Mouse (Mus musculus) gastrocnemius, adult 18-20 months (tissue): Measurements from ENCODE around the gene Ndufa13. TPM values are rescaled to one million over a fixed set of nuclear protein-coding genes. Genes with fewer than 3 reads are reported as not detected.
"Not testable (repeated sequence)": the region's sequence is repeated elsewhere in the genome, so short reads cannot be mapped to it uniquely, and the experiment has no call there.

ENCODE experiments used
- DNase-seq: peaks from one replicate; pipeline ENCODE4 v3.0.0; 2021; ENCODE audit warnings: low spot score
- long read RNA-seq, 2 experiments: library from polyadenylated mRNA; stranded (forward); transcript quantifications; one replicate each; pipeline ENCODE4 v2.0.0; 2021
- total RNA-seq, 2 experiments: library from RNA; stranded (reverse); gene quantifications; 2 replicates each; pipeline ENCODE4 v1.2.3; 2021

The Ndufa13 gene
- 100 to 1,000 TPM; 347 to 364 TPM for total RNA-seq
- long read RNA-seq, experiment 1, partial matches to known transcripts, result 908 of 920 reads
- long read RNA-seq, experiment 1, other reads (novel, unspliced or antisense), result 12 of 920 reads
- long read RNA-seq, experiment 2, partial matches to known transcripts, result 695 of 703 reads
- long read RNA-seq, experiment 2, other reads (novel, unspliced or antisense), result 8 of 703 reads

DNA sequence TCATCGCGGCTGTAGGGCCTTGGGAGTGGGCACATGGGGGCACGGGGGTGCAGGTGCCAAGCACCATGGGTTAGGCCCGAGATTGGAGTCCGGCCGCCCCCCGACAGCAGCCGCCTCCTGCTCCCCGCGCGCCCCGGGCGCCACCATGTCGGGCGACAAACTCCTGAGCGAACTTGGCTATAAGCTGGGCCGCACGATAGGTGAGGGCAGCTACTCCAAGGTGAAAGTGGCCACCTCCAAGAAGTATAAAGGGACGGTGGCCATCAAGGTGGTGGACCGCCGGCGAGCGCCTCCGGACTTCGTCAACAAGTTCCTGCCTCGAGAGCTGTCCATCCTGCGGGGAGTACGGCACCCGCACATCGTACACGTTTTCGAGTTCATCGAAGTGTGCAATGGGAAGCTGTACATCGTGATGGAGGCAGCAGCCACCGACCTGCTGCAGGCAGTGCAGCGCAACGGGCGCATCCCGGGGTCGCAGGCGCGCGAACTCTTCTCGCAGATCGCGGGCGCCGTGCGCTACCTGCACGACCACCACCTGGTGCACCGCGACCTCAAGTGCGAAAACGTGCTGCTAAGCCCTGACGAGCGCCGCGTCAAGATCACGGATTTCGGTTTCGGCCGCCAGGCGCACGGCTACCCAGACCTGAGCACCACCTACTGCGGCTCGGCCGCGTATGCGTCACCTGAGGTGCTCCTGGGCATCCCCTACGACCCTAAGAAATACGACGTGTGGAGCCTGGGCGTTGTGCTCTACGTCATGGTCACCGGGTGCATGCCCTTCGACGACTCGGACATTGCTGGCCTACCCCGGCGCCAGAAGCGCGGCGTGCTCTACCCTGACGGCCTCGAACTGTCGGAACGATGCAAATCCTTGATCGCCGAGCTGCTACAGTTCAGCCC, at the start of gene Ndufa13, which contains the start of the genes Tssk6 and Yjefn3:
Ndufa13 (minus strand) TSS at position 396 of the 900 bp plus-strand sequence.
Tssk6 (plus strand) TSS at position 22 of the 900 bp plus-strand sequence.
Yjefn3 (minus strand) TSS at position 550 of the 900 bp plus-strand sequence.
- no peak for DNase-seq

DNA sequence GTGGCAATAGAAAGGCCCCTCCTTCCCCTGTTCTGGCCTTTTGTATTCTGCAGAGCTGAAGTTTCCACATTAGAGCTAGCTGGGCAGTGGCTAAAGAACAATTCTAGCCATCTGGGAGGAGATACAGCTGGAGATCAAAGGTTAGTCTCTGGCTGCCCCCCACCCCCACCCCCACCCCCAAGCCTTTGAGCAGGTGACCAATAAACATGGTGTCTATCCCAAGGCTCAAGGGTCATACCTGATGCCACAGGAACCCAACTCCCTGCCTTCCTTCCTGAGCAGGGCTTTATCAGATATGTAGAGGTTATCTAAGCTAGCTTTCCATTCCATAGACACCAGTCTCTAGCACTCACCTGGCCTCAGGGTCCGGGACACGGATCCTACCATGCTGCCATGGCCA, 47.9 kb upstream of the Ndufa13 start:
- DNase-seq, result no peak

DNA sequence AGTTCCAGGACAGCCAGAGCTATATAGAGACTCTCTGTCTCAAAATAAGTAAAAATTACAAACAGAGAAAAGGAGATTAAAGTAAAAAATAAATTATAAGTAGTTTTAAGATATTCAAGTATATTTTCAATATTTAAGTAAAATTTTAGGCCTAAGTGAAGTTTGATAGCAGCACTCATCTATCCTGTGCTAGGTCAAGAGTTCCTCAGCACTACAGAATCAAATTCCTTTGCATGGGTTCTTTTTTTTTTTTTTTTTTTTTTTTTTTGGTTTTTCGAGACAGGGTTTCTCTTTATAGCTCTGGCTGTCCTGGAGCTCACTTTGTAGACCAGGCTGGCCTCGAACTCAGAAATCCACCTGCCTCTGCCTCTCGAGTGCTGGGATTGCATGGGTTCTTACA, 40.1 kb upstream of the Ndufa13 start:
- DNase-seq, result not testable (repeated sequence)

DNA sequence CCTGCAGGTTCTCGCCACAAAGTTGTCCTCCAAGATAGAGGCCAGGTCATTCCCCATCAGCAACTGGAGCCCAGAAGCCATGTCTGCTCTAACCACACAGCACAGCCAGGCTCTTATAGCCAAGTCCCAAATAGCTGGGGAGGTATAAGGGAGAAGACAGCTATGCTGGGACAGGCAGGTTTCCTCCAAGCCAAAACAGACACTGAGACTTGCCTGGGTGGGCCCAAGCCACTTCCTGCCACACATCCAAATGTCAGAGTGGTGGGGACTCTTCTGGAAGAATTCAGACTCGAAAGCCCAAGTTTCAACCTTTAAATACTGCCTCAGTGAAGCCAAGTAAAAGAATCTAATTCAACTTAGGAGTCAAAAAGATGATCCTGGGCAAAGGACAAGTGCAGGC, 38.0 kb upstream of the Ndufa13 start:
- no peak for DNase-seq

DNA sequence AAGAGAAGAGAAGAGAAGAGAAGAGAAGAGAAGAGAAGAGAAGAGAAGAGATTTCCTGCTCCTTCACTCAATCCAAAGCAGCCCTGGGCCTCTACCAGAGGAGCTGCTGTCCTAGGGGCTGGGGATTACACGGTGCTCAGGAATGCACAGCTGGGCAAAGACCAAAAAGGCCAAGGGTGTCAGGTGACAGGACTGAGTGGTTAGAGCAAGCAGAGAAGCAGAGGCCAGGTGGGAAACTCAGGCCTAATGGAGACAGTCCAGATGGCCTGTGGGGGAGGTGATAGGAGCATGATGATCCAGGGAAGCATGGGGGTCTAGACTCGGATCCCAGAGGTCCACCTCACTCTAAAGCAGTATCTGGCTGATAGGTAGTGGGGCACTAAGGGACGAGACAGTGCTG, 37.3 kb upstream of the Ndufa13 start:
- DNase-seq, result peak; percentile 76

DNA sequence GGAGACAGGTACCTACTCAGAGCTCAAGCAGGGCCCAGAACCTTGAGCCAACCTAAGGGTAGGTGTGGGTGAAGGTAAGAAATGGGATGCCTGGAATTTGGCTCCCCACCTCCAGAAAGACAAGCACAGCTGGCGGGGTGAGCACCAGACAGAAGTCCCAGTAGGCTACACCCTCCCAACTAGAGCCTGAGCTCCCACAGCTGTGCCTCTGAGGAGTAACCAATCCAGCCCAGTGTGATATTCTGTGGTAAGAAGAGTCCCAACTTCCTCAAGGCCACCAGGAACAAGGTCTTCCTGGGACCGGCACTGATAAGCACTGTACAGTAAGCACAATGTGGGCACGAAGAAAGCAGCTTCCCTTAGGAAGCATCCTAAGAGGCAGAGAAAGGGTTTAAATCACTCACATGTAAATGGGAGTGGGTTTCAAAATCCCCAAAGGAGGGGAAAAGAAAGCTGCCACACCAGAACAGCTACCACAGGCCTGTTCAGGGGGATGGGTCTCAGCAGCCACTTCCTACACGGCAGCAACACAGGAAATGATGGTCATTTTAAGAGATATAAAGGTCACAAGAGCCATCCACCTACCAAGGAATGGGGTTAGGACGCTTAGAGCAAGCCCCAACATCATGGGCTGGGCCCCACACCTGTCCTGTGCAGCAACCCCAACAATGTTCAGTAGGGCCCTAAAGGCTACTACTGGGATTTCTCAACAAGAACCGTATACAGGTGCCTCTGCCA, 36.1 kb upstream of the Ndufa13 start:
- DNase-seq, result no peak

DNA sequence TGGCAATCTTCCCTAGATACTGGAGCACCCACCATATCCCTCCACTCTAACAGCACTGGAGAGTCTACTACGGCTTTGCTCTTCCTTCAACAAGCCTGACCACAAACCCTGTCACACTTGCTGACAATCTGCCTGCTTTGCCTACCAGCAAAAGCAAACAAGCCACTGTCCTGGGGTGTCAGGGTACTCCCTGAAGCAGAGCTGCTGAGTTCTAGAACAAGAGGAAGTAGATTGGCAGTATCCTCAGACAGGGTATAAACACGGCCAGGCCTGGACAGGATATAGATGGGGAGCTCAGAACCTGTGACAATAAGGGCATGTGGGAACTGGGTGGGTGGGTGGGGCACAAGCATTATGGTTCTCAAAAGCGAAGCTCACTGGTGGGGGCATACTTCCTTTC, 35.1 kb upstream of the Ndufa13 start:
- DNase-seq, result no peak

DNA sequence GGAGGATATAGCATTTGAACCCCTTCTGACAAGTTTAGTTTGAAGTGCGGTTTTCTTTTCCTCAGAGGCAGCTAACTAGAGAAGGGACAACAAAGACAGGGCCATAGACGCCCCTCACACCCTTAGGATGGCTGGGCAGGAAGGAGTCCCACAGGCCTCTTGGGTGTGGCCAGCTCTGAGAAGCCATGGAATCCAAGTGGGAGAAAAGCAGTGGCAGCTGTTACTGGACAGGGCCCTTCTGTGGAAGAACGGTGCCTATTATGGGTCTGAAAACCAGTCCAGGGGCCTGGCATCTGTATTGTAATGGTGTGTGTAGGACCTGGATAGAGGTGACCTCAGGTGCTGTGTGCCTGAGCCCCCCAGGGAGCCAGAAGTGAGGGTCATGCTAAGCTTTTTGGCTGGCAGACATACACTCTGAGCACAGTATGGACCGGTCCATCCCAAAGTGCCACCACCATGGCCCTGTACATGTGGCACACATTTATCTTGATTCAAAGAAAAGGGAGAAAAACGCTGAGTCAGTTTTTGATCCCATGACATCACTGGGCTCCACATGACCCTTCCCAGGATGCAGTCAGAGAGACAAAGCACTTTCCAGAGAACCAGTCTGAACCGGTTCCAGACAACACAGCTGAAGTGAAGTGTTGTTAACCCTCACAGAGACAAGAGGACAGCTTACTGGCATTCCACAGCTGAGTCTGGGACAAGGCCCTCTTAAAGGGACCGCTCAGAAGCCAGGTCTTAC, 33.9 kb upstream of the Ndufa13 start:
- peak; percentile 38 for DNase-seq

DNA sequence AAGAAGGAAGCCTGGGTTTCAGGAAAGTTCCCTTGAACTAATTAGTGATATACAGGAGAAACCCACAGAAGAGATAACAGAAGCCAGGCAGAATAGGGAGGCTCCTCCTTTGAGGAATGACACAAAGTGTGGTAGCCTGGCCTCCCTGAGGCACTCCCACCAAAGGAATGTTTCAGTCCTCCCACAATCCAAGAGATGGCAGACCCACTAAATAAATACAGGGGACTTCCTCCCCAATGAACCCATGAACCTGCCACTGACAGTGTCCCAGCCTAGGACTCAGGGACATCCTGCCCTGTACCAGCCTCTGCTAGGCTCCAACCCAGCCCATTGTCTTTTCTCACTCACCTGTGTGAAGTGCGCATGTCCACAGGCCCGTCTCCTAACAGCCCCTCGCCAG, 33.1 kb upstream of the Ndufa13 start:
- DNase-seq, result no peak

DNA sequence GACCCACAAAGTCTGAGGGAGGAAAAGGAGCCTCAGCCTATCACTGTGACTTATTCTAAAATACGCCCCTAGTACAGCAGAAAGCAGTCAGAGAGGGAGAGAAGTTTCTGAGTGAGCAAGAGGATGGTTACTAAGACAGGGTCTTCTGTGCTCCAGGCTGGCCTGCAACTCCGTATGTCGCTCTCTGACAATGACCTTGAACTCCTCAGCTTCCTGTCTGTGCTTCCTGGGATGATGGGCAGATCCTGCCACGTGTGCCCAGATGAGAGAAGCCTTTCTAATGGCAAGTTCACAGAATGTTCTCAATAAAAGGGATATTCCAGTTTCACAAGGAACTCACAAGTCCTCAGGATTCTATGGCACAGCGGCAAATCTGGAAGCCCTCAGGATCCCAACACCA, 32.2 kb upstream of the Ndufa13 start:
- DNase-seq, result no peak

DNA sequence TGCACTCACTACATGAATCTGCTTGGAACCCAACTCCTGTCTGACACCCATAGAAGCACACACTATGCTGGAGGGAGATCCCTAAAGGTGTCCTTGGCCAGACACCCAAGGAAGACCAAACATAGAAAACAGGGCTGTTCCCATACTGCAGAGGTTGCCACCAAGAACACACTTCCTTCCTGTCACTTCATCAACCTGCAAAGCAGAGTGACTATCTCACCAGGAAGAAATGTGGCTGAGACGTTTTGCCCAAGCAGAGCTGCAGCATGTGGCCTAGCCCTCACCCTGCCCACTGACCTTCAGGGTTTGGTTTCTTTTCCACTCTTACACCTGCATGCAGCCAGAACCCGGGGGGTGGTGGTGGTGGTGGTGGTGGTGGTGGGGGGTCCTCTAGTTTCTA, 31.5 kb upstream of the Ndufa13 start:
- no peak for DNase-seq

DNA sequence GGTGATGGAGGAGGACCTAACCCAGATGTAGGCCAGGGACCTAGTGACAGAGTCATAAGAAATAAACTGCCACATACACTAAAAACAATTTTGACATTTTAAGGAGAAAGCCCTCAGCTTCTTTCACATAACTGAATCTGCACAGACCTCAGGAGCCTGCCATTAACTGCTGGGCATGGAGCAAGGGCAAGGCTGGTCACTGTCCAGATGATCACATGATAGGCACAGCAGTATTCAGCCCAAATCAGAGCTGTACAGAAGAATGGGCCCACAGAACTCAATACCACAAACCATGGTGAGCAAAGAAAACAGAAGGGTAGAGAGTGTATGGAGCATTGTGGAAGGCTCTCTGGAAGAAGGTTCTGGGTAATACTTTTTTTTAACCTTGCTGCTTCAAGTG, 24.5 kb upstream of the Ndufa13 start:
- DNase-seq, result no peak

DNA sequence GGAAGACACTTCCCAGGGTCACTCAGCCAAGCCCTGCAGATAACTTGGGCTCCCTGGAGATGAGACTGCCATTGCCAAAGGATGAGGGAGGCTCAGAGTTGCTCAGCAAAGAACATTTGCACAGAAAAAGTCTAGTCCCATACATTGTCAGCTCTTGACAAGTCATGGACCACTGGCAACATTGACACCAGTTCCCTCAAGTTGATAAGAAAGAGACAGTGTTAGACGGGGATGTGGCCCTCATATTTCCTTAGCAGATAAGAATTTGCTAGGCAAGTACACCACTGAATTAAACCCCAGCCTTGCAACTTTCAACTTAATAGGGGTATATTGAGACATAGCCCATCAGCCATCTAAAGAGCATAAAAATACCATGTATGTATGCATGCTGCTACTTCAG, 21.6 kb upstream of the Ndufa13 start:
- DNase-seq, result no peak

DNA sequence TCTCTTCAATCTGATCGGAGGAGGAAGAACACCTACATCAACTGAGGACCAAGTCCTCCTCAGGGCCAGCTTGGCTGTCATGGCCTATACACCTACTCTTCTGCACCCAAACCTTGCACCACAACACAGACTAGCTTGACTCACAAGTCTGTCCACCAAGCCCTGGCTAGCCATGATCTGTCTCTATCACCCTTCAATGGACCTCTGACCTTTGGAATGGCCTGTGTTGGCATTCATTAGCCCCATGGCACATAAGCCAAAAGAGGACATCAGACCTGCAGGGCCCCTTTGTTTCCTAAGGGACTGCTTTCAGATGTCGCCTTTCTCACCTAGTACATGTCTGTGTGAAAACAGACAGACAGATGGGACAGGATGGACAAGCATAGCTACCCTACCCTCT, 18.8 kb upstream of the Ndufa13 start:
- no peak for DNase-seq

DNA sequence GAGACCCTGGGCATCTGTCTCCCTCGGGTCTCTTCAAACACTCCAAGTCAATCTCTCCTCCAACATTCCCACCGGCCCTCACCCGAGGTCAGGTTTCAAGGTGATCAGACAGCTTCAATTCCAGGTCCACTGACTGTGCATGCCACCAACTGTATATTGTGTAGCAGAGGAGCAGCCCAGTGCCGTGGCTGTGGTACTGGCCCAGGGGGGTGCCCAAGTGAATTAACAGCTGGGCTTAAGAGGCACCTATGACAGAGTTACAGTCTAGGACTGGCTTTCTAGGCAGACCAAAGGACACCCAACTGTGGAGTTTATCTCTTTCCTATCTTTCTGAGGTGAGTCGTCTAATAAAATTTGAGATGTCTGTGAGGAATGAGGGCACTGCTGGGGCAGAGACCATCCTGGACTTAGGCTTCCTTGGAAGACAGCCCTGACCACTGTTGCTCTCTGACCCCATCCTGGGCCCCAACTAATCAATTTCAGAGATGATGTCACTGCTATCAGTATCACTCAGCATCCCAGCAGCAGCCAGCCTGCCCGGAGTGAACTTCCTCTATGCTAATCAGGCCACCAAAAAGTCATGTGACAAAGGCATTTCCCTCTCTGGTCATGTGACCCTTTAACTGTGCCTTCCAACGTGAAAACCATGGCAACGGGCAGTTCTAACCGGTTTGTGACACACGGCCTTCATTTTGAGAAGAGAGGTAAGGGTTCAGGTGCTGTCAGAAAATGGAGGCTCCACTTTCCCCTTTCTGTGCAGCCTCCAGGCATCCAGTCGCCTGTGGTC, 17.7 kb upstream of the Ndufa13 start:
- DNase-seq, result peak; percentile 41

DNA sequence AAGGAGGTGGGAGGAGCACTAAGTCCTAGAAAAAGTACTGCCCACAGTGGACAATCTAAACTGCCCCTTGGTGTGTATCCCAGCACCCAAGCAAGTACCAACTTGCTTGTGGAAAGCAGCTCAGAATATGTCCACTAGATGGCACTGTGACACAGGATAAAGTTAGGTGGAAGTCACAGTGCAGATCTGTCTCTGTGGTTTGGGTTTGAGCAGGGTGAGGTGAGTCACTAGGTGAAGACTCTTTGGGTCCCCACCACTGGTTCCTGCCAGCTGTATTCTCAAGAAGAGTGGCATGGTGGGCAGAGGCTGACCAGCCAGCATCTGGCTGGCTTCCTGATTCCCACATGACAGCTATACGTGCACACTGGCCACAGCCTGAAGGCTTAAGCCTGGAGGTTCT, 16.7 kb upstream of the Ndufa13 start:
- peak; percentile 85 for DNase-seq

DNA sequence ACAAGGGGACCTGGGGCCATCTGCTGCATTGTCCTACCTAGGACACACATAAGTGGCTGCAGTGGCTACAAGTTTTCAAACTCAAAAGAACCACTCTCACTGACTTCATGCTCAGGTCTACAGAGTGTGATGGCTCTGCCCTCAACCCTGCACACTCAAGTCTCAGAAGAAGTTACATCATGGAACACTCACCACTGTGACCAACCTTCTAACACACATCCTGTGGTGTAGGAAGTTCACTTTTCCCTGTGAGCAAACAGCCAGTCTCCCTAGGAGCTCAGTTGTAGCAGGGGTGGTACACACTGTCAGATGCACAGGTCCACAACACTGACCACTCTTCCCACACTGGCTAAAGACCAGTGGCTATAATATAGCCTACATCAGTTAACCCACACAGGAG, 16.1 kb upstream of the Ndufa13 start:
- DNase-seq, result no peak

DNA sequence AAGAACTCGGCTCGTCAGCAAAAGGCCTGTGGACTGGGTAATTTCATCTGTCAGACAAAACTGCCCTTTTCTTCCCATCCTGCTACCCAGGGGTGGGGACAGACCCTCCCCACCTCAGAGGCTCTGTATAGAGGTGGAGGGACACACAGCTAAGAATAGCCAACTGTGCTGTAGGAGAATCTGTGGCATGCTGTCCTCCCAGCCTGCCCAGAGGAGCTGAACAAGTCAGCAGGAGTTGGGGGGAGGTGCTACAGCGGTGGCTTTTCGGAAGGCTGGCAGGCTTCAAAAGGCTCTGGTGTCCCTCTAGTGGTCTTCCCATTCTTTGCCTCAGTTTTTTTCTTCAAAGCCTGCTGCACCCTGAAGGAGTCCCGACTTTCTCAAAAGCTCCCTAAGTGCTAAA, 13.4 kb upstream of the Ndufa13 start:
- DNase-seq, result peak; percentile 49

DNA sequence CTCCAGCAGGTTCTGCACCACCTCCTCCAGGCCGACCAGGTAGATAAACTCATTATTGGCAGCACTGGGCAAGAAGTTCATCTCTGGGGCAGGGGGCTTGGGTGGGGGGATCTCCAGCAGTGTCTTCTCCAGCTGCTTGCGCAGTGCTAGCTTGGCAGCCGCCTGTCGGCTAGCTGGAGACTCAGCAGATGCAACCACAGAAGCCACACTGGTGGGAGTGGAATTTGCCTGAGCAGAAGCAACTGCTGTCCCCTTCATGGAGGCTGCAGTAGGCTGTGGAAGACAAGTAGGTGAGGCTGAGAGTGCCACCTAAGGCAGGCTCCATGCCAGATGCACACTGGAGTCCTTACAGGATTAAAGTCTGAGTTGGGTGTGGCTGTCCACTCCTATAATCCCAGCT, 12.2 kb upstream of the Ndufa13 start:
- DNase-seq, result no peak

DNA sequence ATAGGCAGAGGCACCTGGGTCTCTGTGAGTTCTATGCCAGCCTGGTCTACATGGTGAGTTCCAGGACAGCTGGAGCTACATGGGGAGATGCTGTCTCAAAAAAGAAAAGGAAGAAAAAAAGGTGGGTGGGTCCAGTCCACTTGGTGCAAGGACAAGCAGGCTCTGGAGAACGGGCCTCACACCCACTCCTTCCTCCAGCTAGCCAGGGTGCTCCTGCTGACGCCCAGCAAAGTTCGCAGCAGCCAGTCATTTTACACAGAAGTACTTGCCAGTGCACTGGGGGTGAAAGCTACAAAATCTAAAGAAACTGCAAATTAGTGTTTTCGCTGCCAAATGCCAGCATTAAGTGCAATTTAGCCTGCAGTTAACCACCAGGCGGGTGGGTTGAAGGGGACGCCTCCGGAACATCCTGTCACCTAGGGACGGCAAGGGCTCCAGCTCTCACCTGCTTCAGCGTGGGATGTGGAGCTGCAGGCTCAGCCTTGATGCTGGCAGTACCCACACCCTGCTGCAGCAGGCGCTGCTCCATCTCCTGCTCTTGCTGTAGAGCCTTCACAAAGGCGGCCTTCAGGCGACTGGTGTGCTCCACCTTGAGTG, 10.2 kb upstream of the Ndufa13 start:
- DNase-seq, result no peak
